Mouse (Mus musculus) midbrain, embryonic 12.5 days (tissue): ENCODE measurements at regions not wholly inside any gene's neighbourhood (a gene's known extent, or its start where the extent isn't known, plus 50 kb on each side); places are given as distances from the start of the nearest gene placed in this dataset.

Experiments
- ATAC-seq: fragments of 200-750 bp; cut with Nextera tagmentation; 2 replicates; pipeline ENCODE4 v1.8.0; 2017; ENCODE audit warnings: low read depth, moderate TSS enrichment, moderate library complexity; ENCODE audit not compliant: low FRiP score
- H3K27ac ChIP-seq: fragments of 300-500 bp; sonication (generic); replicated peaks from 2 replicates; pipeline ENCODE4 v1.5.1; 2016; ENCODE audit warnings: mild to moderate bottlenecking
- H3K27me3 ChIP-seq: fragments of 300-500 bp; sonication (generic); 2 replicates; pipeline ENCODE4 v1.6.1; 2016; ENCODE audit warnings: mild to moderate bottlenecking
- H3K36me3 ChIP-seq: fragments of 300-500 bp; sonication (generic); 2 replicates; pipeline ENCODE4 v1.6.1; 2016
- H3K4me1 ChIP-seq: fragments of 300-500 bp; sonication (generic); 2 replicates; pipeline ENCODE4 v1.6.1; 2016
- H3K4me2 ChIP-seq: fragments of 300-500 bp; sonication (generic); replicated peaks from 2 replicates; pipeline ENCODE4 v1.6.1; 2016; ENCODE audit warnings: mild to moderate bottlenecking, moderate library complexity
- H3K4me3 ChIP-seq: fragments of 300-500 bp; sonication (generic); 2 replicates; pipeline ENCODE4 v1.5.1; 2016; ENCODE audit warnings: mild to moderate bottlenecking
- H3K9ac ChIP-seq: fragments of 300-500 bp; sonication (generic); replicated peaks from 2 replicates; pipeline ENCODE4 v1.6.1; 2016; ENCODE audit warnings: mild to moderate bottlenecking, moderate library complexity
- H3K9me3 ChIP-seq: fragments of 300-500 bp; sonication (generic); 2 replicates; pipeline ENCODE4 v1.6.1; 2016; ENCODE audit warnings: mild to moderate bottlenecking
- WGBS: fragments of 180-500 bp; shearing (Covaris S2); methylation state at CpG from one replicate; pipeline ENCODE4 v1.1.7; 2016; 5-methylcytosine and 5-hydroxymethylcytosine counted together

DNA sequence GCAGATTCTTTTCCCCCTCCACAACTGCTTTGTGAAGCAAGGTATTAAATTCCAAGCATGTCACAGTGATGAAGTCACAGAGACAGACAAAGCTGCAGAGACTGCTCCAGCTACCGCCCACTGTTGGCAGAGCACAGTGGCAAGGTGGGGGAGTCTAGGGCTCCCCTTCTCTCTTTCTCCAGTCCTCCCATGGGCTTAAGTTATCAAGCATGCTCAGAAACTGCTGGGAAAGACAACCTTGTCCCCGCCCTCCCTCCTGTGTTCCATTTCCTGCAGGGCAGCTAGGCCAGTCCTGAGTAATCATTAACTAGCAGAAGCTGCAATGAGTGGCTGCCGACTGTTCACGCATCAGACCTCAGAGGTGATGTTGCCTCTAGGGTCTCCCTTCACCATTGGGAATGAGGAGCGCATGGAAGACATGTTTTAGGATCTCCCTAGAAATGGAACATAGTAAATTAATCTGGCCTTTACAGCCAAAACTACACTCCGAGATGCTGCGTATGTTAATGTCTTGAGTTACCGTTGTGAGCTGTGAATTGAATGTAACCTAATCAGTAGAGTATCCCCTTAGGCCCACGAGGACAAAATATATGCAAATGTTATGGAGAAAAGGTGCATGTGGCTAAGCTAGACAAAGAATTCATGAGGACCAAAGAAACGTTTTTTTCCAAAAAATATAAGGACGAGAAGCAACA, 372.5 kb upstream of the Acvr2a start:
- no peak overlapping the region for H3K9ac ChIP-seq
- no peaks in the 10 kb centered on the region for H3K9me3 ChIP-seq
- H3K27me3 ChIP-seq = no peaks in the 10 kb centered on the region
- H3K4me1 ChIP-seq = peaks cover 23% of the 10 kb centered on the region
- H3K36me3 ChIP-seq = no peaks in the 10 kb centered on the region
- peak overlapping the region; percentile 36; the same call in 1 of the 2 replicates for H3K27ac ChIP-seq
- no peak overlapping the region for H3K4me2 ChIP-seq
- H3K4me3 ChIP-seq = no peak overlapping the region
- 55% methylated on average over 11 of the region's 11 CpGs for WGBS
- peak; percentile 69 for ATAC-seq

DNA sequence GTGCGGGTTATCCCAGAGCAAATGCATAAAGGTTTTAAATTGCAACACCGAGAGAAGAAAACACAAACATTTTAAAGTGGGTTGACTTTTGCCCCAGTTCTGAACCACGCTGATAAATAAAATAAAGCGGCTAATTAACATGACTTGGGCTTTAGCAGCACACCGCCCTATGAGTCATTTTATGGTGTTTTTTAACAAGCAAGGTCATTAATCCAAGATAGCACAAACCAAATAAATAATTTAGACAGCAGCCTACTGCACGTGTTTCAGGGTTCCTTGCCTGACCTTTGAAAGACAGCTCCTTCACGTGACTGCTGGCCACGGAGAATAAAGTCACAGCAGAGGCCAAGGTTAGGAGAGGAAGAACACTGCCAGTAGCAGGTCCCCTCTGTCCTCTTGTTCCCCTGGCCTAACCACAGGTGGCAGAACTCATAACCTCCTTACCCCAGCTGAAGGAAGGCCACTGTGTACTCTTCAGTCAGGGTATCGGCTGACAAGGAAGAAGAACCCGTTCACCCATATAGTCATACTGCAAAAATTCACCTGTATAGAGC, 371.8 kb upstream of the Acvr2a start:
- WGBS = 79% methylated on average over 10 of the region's 10 CpGs
- Histone ChIP-seq H3K27ac (no peak overlapping the region), H3K9me3 (no peaks in the 10 kb centered on the region), H3K4me2 (no peak overlapping the region), H3K4me1 (peaks cover 25% of the 10 kb centered on the region), H3K27me3 (no peaks in the 10 kb centered on the region), H3K4me3 (no peak overlapping the region), H3K9ac (no peak overlapping the region), H3K36me3 (no peaks in the 10 kb centered on the region)
- ATAC-seq = 0 out of 2 replicates have a peak, but pooled peaks have one; percentile 27

DNA sequence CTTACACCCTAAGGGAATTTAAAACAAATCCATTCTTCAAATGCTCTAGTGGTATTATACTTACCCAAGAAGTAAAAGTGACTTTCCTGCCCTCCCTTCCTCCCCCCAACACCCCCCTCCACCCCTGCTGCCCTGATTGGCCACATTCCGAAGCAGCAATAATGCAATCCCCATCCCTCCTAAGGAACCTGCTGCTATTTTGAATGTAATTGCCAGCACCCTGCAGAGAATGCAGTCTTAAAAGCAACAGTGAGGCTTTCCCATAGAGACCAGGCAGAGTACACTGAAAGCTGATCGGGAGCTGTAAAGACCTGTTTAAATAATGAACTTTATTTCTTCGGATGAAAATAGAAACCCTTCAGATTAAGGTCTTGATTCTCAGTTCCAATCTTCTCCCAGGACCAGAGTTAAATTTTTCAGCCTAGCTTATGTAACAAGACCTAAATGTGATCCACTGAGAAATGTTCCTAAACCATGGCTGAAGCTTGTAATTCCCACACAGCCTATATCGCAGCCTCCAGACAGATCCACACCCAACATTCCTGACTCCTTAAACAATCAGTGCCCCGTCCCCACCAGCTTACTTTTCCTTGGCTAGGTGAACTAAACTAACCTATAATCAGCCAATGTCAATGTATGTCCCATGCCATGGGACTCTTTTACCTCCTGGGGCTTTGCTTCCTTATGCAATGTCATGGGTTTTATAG, 367.9 kb upstream of the Acvr2a start:
- no peaks in the 10 kb centered on the region for H3K9me3 ChIP-seq
- H3K27ac ChIP-seq = no peak overlapping the region
- H3K27me3 ChIP-seq = no peaks in the 10 kb centered on the region
- no peaks in the 10 kb centered on the region for H3K36me3 ChIP-seq
- 8% methylated on average over 5 of the region's 5 CpGs for WGBS
- H3K4me3 ChIP-seq = no peak overlapping the region
- H3K4me2 ChIP-seq = no peak overlapping the region
- ATAC-seq = no peak
- peaks cover 24% of the 10 kb centered on the region for H3K4me1 ChIP-seq
- no peak overlapping the region for H3K9ac ChIP-seq

DNA sequence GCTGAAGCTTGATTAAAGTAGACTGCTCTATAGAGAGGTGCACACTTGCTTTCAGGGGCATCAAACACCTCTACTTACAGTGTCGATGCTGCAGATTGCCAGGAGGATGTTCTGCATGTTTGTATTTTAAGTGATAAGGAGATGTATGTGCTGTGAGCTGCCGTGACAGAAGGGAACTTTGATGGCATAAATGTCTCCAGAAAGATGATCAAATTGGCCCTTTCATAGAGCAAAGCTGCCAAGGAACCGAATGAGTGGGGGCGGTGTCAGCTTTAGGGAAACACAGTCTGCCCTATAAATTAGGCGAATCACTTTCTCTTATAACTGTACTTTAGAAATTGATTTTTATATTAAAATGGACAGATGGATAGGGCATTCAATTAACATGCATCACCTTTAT, 367.3 kb upstream of the Acvr2a start:
- Histone ChIP-seq H3K36me3 (no peaks in the 10 kb centered on the region), H3K27ac (no peak overlapping the region), H3K4me2 (no peak overlapping the region), H3K27me3 (no peaks in the 10 kb centered on the region), H3K9me3 (no peaks in the 10 kb centered on the region), H3K4me3 (no peak overlapping the region), H3K4me1 (peaks cover 18% of the 10 kb centered on the region), H3K9ac (no peak overlapping the region)
- ATAC-seq = no peak
- 82% methylated on average over 5 of the region's 5 CpGs for WGBS

DNA sequence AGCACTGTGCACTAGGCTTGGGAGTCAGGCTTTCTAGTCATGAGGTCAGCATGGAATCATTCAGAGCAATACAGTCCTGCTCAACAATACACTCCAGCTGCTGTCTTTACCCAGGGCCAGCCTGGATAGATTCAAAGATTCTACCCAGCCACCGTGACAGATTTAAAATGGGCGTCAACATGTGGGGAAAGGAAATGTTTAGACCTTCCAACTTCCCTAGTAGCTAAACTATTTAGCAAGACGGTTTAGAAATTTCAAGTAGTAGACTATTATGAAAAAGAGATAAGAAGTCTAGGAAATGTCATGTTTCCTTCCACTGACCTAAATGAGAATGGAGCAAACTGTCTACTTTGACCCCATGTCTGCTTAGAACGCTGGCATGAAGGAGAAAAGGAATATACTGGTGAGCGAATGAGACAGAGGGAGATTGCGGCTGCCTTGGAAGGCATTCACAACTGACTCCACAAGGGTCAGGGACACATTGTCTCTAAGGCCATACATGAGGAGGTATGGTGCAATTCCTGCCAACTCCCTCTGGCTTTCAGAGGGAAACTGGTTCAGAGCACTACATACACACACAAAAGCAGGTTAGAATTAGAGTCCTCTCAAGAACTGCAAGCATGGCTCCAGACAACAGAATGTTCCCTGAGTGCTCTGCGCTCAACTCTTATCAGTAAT, 364.6 kb upstream of the Acvr2a start:
- no peaks in the 10 kb centered on the region for H3K27me3 ChIP-seq
- H3K4me2 ChIP-seq = no peak overlapping the region
- no peaks in the 10 kb centered on the region for H3K9me3 ChIP-seq
- H3K36me3 ChIP-seq = no peaks in the 10 kb centered on the region
- H3K4me1 ChIP-seq = peaks cover 13% of the 10 kb centered on the region
- H3K27ac ChIP-seq = no peak overlapping the region
- H3K4me3 ChIP-seq = no peak overlapping the region
- 92% methylated on average over 7 of the region's 7 CpGs for WGBS
- no peak overlapping the region for H3K9ac ChIP-seq
- no peak for ATAC-seq

DNA sequence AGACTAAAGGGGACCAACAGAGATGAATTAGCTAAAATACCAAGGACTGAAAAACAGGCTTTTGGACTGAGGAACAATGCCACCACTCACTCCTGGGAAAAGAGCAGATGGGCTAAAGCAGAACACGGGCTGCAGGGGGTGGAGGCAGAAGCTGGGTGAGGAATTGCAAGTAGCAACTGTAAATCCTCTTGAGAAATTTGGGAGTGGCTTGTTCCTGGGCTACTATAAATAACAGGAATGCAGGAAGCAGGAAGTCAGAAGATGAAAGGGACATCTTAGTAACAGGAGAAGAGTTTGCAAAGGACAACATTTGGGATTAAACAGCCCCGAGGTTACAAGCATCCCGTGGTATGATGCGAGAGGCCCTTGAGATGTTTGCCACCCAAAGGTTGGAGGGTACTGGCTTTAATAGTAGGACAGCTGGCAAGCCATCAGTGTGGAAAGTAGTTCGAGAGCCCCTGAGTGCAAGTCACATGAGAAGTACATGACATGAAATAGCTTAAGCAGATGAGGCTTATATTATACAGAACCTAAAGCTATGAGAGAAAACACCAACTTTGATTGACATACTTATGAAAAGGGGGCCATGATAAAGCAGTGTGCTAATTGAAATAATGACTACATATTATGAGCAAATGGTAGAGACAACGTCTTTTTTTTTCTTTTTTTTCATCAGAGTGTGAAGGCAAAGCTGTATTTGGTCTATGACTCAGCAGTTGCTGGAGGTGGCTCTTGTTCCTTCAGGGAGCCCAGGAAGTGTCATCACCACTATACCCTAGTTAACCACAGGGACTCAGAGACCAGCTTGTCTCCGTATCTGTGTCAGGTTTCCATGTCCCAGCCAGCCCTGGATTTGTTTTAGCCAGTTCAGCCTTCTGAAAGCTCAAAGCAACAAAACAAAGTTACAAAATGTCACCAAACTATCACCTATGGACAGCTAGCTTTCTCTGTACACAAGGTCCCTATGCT, 357.6 kb upstream of the Acvr2a start:
- ATAC-seq = peak; percentile 30; the same call in 1 of the 2 replicates
- H3K4me2 ChIP-seq = no peak overlapping the region
- H3K27ac ChIP-seq = no peak overlapping the region
- H3K36me3 ChIP-seq = no peaks in the 10 kb centered on the region
- H3K9ac ChIP-seq = no peak overlapping the region
- WGBS = 65% methylated on average over 7 of the region's 7 CpGs
- H3K27me3 ChIP-seq = no peaks in the 10 kb centered on the region
- H3K4me3 ChIP-seq = no peak overlapping the region
- no peaks in the 10 kb centered on the region for H3K9me3 ChIP-seq
- H3K4me1 ChIP-seq = no peaks in the 10 kb centered on the region

DNA sequence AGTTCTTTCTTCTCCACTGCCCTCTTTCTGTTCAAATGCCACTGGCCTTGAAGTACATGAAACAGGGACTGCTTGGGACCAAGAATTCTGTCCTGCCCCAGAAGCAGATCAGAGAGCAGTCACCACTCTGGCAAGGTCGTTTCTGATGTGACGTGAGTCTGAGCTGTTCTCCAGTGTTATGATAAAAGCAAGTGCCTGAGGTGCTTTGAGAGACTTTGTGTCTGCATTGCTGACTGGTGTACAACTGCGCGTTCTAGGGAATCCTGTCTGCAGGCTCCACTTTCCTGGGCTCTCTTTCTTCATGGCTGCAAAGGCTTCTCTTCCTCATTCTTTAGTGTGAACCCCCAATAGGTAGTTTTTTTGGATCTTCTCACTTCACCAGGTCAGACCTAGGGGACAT, 356.8 kb upstream of the Acvr2a start:
- Histone ChIP-seq H3K9me3 (no peaks in the 10 kb centered on the region), H3K4me3 (no peak overlapping the region), H3K36me3 (no peaks in the 10 kb centered on the region), H3K9ac (no peak overlapping the region), H3K4me1 (no peaks in the 10 kb centered on the region), H3K27me3 (no peaks in the 10 kb centered on the region), H3K4me2 (no peak overlapping the region), H3K27ac (no peak overlapping the region)
- 86% methylated on average over 4 of the region's 4 CpGs for WGBS
- ATAC-seq = no peak

DNA sequence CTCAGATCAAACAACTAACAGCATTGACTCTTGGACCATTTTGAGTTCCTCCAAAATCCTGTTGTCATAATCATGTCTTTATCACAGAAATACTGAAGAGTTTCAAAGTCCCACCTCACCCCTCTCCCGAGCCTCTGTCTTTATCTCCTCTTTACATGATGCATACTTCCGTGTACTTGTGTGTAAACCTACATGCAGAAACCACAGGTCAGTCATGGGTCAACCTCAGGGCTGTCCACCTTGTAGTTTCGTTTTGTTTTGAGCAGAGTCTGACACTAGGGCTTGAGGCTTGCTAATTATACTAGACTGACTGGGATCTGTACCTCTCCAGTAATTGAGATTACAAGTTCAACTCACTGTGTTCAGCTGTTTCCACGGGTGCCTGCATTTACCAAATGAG, 348.4 kb upstream of the Acvr2a start:
- WGBS = 87% methylated on average over 4 of the region's 4 CpGs
- no peak for ATAC-seq

DNA sequence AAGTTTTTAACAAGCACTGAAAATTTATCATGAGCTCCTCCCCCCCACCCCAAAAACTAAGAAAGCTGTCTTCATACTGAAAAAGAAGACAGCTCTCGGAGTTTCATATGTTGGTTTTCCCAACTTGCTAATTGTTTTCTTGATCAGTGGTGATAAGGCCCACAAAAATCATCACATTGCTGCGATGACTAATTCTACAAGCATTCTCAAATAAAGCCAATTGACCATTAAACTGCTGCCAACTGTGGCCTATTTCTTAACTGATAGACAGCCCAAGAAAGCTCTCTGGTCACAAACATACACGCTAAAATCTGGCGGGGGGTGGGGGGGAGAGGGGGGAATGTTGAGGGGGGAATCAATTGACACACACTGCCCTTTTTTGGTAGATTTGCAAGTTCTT, 345.0 kb upstream of the Acvr2a start:
- Histone ChIP-seq H3K9me3 (no peaks in the 10 kb centered on the region), H3K9ac (no peak overlapping the region), H3K36me3 (no peaks in the 10 kb centered on the region), H3K27ac (no peak overlapping the region), H3K4me2 (no peak overlapping the region), H3K27me3 (no peaks in the 10 kb centered on the region), H3K4me3 (no peak overlapping the region), H3K4me1 (no peaks in the 10 kb centered on the region)
- ATAC-seq = no peak
- WGBS = 79% methylated on average over 4 of the region's 4 CpGs

More for the DNA sequence above, 348.4 kb upstream of the Acvr2a start:
- Histone ChIP-seq H3K9me3 (no peaks in the 10 kb centered on the region), H3K9ac (no peak overlapping the region), H3K36me3 (no peaks in the 10 kb centered on the region), H3K27me3 (no peaks in the 10 kb centered on the region), H3K27ac (no peak overlapping the region), H3K4me1 (no peaks in the 10 kb centered on the region), H3K4me3 (no peak overlapping the region), H3K4me2 (no peak overlapping the region)

DNA sequence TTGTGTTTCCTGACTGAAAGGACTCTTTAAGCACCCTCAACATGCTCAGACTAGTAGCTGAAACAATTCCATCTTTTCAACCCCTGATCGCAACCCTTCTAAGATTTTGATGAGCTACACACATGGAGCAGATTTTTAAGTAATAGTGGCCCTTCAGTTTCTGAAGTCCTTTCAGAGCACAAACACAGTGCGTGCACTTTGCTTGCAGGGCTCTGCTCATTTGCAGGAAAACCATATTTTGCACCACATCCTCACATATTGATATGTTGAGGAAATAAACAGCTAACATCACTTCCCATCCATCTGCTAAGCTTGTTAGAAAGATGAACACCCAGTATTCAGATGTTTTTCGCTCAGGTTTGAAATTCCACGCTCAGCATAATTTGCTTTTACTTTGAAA, 344.6 kb upstream of the Acvr2a start:
- no peaks in the 10 kb centered on the region for H3K4me1 ChIP-seq
- 80% methylated on average over 4 of the region's 4 CpGs for WGBS
- no peak for ATAC-seq
- H3K9me3 ChIP-seq = no peaks in the 10 kb centered on the region
- H3K9ac ChIP-seq = no peak overlapping the region
- no peaks in the 10 kb centered on the region for H3K36me3 ChIP-seq
- no peak overlapping the region for H3K27ac ChIP-seq
- no peak overlapping the region for H3K4me3 ChIP-seq
- H3K27me3 ChIP-seq = no peaks in the 10 kb centered on the region
- no peak overlapping the region for H3K4me2 ChIP-seq

DNA sequence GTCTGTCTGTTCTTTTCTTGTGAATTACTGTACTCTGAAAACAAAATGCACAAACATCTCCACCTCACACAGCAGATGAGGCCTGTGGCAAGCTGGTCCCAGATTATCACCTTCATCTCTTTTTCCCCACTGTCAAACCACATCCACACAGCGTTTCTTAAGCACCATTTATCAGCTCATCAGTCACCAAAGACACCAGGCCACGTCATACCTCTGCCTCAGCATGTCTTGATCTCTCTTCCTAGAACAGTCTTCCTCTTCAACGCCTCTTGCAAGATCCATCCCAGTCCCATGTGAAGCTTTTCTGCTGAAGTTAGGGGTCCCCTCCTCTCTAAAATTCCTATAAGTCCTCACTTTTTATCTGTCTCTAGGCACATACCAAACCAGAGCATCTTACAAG, 340.8 kb upstream of the Acvr2a start:
- WGBS = 85% methylated on average over 3 of the region's 3 CpGs

More for the DNA sequence above, 340.8 kb upstream of the Acvr2a start:
- Histone ChIP-seq H3K4me1 (no peaks in the 10 kb centered on the region; the same call in 1 of the 2 replicates), H3K27me3 (no peaks in the 10 kb centered on the region), H3K4me3 (no peak overlapping the region), H3K9ac (no peak overlapping the region), H3K27ac (no peak overlapping the region), H3K36me3 (no peaks in the 10 kb centered on the region), H3K4me2 (no peak overlapping the region), H3K9me3 (no peaks in the 10 kb centered on the region)
- no peak for ATAC-seq
